ENCODE assay signal across 13 mouse cellular contexts in the genomic region with DNA sequence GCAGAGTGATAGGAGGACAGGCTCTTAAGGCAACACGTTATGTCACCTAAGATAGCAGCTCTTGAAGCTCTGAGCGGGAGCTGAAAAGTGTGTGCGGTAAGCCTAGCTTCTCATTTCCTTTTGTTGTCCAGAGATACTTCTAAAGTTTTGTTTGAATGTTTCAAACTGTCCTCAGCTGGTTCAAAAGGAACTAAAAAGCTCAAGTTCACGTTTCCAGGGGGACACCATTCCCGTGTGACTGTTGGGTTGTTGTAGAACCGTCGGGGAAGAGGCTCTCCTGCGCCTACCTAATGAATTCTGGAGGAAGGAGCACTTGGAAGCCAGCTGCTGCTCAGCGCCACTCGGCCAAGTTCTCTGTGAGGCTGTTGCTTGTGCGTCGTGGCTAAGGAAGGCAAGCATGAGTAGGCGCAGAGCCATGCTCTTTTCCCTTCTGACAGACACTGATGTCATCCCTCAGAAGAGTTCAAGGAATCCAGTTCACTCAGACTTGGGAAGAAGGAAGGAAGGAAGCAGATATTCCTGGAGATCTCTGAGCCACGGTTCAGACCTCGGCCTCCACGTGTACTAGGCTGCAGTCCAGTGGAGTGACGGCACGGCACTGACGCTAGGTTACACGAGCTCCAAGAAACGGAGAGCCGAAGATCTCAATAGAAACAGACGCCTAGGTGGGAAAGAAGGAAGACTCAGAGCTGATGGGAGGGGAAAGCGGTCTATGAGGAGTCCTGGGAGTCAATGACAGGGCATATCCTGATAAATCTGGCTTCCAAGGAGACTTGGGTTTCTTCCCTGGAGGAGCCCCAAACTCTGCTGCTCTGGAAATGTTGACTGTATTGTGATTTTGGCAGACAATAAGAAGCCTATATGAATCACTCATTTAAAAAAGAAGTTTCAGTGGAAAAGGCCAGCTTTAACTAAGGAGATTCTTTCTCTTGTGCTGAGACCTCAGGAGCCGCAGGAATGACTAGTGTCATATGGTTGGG. TPM values are rescaled to one million over a fixed set of nuclear protein-coding genes. Genes with fewer than 3 reads are reported as not detected.
DNase-seq lines count a peak whose midpoint lies in the region; ATAC-seq and TF ChIP-seq lines count a peak whose summit lies in the region.
"Had no signal": no experiment of that assay in that cellular context is flagged by ENCODE, and none has a peak within 500 bp of the region (broad histone marks: within the 10 kb centered on the region; RNA-seq: fewer than 3 reads in every experiment).

No protein-coding gene starts in this region.

- no peak for DNase-seq in embryonic facial prominence, embryonic 10.5 days (ENCODE audit: low spot score)
- peak; percentile 27 for DNase-seq in testis, postnatal 14 days (ENCODE audit: low spot score)
- DNase-seq in testis, postnatal 10 days (ENCODE audit: low spot score), result no peak
- no peak for DNase-seq in stomach, postnatal 0 days (ENCODE audit: low spot score)
- no peak for DNase-seq in T-cell, adult 2 months (ENCODE audit: low spot score)
- DNase-seq: kidney, postnatal 36 days; liver had no signal

- H3K4me3 ChIP-seq in embryonic facial prominence, embryonic 13.5 days, result no peak overlapping the region
- H3K4me3 ChIP-seq in embryonic facial prominence, embryonic 10.5 days, result no peak overlapping the region
- no peak overlapping the region for H3K4me3 ChIP-seq in heart, embryonic 12.5 days
- no peak overlapping the region for H3K4me3 ChIP-seq in stomach, postnatal 0 days (ENCODE audit: low read depth, low read length)
- H3K4me3 ChIP-seq in midbrain, embryonic 13.5 days (replicated peaks), result no peak overlapping the region
- H3K4me3 ChIP-seq: hindbrain, embryonic 12.5 days; midbrain, embryonic 12.5 days; neural tube, embryonic 15.5 days had no signal

- TF ChIP-seq CTCF in stomach, postnatal 0 days (IDR thresholded peaks at IDR 0.05; ENCODE audit: low read depth), result no peak

- H3K27me3 ChIP-seq in embryonic facial prominence, embryonic 13.5 days, result no peaks in the 10 kb centered on the region
- no peaks in the 10 kb centered on the region for H3K27me3 ChIP-seq in embryonic facial prominence, embryonic 10.5 days (replicated peaks; ENCODE audit: low read depth, poor library complexity, severe bottlenecking)
- no peaks in the 10 kb centered on the region for H3K27me3 ChIP-seq in heart, embryonic 12.5 days (replicated peaks)
- no peaks in the 10 kb centered on the region for H3K27me3 ChIP-seq in stomach, postnatal 0 days (ENCODE audit: control insufficient read depth, insufficient read depth, low read length)
- no peaks in the 10 kb centered on the region for H3K27me3 ChIP-seq in midbrain, embryonic 13.5 days
- H3K27me3 ChIP-seq: hindbrain, embryonic 12.5 days; midbrain, embryonic 12.5 days; neural tube, embryonic 15.5 days had no signal

- no peak for ATAC-seq in embryonic facial prominence, embryonic 13.5 days (ENCODE audit: insufficient number of reproducible peaks, insufficient read depth, low FRiP score, low TSS enrichment, low read depth)
- no peak for ATAC-seq in heart, embryonic 12.5 days (ENCODE audit: insufficient number of reproducible peaks, low FRiP score)
- ATAC-seq in stomach, postnatal 0 days (ENCODE audit: low FRiP score, low TSS enrichment), result peak; percentile 19
- ATAC-seq in midbrain, embryonic 13.5 days, result no peak

- 84% methylated on average over 25 of the region's 25 CpGs for WGBS in embryonic facial prominence, embryonic 13.5 days
- WGBS in embryonic facial prominence, embryonic 10.5 days, result 84% methylated on average over 25 of the region's 25 CpGs
- WGBS in heart, embryonic 12.5 days, result 51% methylated on average over 25 of the region's 25 CpGs
- 70% methylated on average over 25 of the region's 25 CpGs for WGBS in stomach, postnatal 0 days
- 86% methylated on average over 25 of the region's 25 CpGs for WGBS in midbrain, embryonic 13.5 days

- peak overlapping the region; percentile 76; the same call in 1 of the 2 replicates for H3K27ac ChIP-seq in embryonic facial prominence, embryonic 13.5 days
- no peak overlapping the region for H3K27ac ChIP-seq in embryonic facial prominence, embryonic 10.5 days (replicated peaks)
- H3K27ac ChIP-seq in heart, embryonic 12.5 days (ENCODE audit: poor library complexity, severe bottlenecking), result peak overlapping the region; percentile 9
- peak overlapping the region; percentile 45 for H3K27ac ChIP-seq in stomach, postnatal 0 days (replicated peaks)
- no peak overlapping the region for H3K27ac ChIP-seq in midbrain, embryonic 13.5 days
- H3K27ac ChIP-seq: hindbrain, embryonic 12.5 days; midbrain, embryonic 12.5 days; neural tube, embryonic 15.5 days had no signal

- H3K9ac ChIP-seq in embryonic facial prominence, embryonic 13.5 days, result no peak overlapping the region
- no peak overlapping the region for H3K9ac ChIP-seq in heart, embryonic 12.5 days
- no peak overlapping the region for H3K9ac ChIP-seq in stomach, postnatal 0 days (ENCODE audit: low read length)
- no peak overlapping the region for H3K9ac ChIP-seq in midbrain, embryonic 13.5 days (replicated peaks)
- H3K9ac ChIP-seq: hindbrain, embryonic 12.5 days; midbrain, embryonic 12.5 days; neural tube, embryonic 15.5 days had no signal

- no peak overlapping the region for H3K4me2 ChIP-seq in embryonic facial prominence, embryonic 13.5 days
- H3K4me2 ChIP-seq in heart, embryonic 12.5 days, result no peak overlapping the region
- H3K4me2 ChIP-seq in stomach, postnatal 0 days (replicated peaks; ENCODE audit: low read depth), result no peak overlapping the region
- H3K4me2 ChIP-seq in midbrain, embryonic 13.5 days (replicated peaks), result no peak overlapping the region
- H3K4me2 ChIP-seq: hindbrain, embryonic 12.5 days; midbrain, embryonic 12.5 days; neural tube, embryonic 15.5 days had no signal

- no peaks in the 10 kb centered on the region for H3K9me3 ChIP-seq in embryonic facial prominence, embryonic 13.5 days
- no peaks in the 10 kb centered on the region for H3K9me3 ChIP-seq in embryonic facial prominence, embryonic 10.5 days
- H3K9me3 ChIP-seq in heart, embryonic 12.5 days (replicated peaks), result no peaks in the 10 kb centered on the region
- no peaks in the 10 kb centered on the region for H3K9me3 ChIP-seq in stomach, postnatal 0 days (ENCODE audit: control insufficient read depth, low read length)
- H3K9me3 ChIP-seq in midbrain, embryonic 13.5 days, result no peaks in the 10 kb centered on the region
- H3K9me3 ChIP-seq: hindbrain, embryonic 12.5 days; midbrain, embryonic 12.5 days; neural tube, embryonic 15.5 days had no signal

- H3K4me1 ChIP-seq in embryonic facial prominence, embryonic 13.5 days, result peaks cover 32% of the 10 kb centered on the region
- H3K4me1 ChIP-seq in embryonic facial prominence, embryonic 10.5 days, result peaks cover 21% of the 10 kb centered on the region
- peaks cover 46% of the 10 kb centered on the region for H3K4me1 ChIP-seq in heart, embryonic 12.5 days (replicated peaks)
- H3K4me1 ChIP-seq in stomach, postnatal 0 days (replicated peaks; ENCODE audit: control insufficient read depth, insufficient read depth), result no peaks in the 10 kb centered on the region
- no peaks in the 10 kb centered on the region for H3K4me1 ChIP-seq in midbrain, embryonic 13.5 days (replicated peaks)
- H3K4me1 ChIP-seq: hindbrain, embryonic 12.5 days; midbrain, embryonic 12.5 days; neural tube, embryonic 15.5 days had no signal

- no peaks in the 10 kb centered on the region for H3K36me3 ChIP-seq in embryonic facial prominence, embryonic 13.5 days
- H3K36me3 ChIP-seq in embryonic facial prominence, embryonic 10.5 days (replicated peaks), result no peaks in the 10 kb centered on the region
- no peaks in the 10 kb centered on the region for H3K36me3 ChIP-seq in heart, embryonic 12.5 days
- H3K36me3 ChIP-seq in stomach, postnatal 0 days (ENCODE audit: control insufficient read depth, insufficient read depth, low read length), result no peaks in the 10 kb centered on the region
- no peaks in the 10 kb centered on the region for H3K36me3 ChIP-seq in midbrain, embryonic 13.5 days
- H3K36me3 ChIP-seq: hindbrain, embryonic 12.5 days; midbrain, embryonic 12.5 days; neural tube, embryonic 15.5 days had no signal

- TF ChIP-seq EP300 in stomach, postnatal 0 days (optimal IDR thresholded peaks at IDR 0.05), result no peak

RNA-seq across cellular contexts. Expression of gene Enah, which starts 8.7 kb away (rescaled TPM):
- 28.0 and 30.8 TPM in 2 replicates for polyA plus RNA-seq in embryonic facial prominence, embryonic 13.5 days (2015; fragmentation: Nextera tagmentation; extraction: Ambion mirVana)
- polyA plus RNA-seq in embryonic facial prominence, embryonic 10.5 days (2016; fragmentation: Nextera tagmentation; extraction: Ambion mirVana), result 30.4 and 30.6 TPM in 2 replicates
- 22.7 and 24.4 TPM in 2 replicates for polyA plus RNA-seq in heart, embryonic 12.5 days (2016; fragmentation: Nextera tagmentation; extraction: Ambion mirVana)
- 8.4 and 8.5 TPM in 2 replicates for polyA plus RNA-seq in stomach, postnatal 0 days (2015; fragmentation: Nextera tagmentation; extraction: Ambion mirVana)
- polyA plus RNA-seq in midbrain, embryonic 13.5 days (2015; fragmentation: Nextera tagmentation; extraction: Ambion mirVana), result 36.3 and 37.9 TPM in 2 replicates

Comparison
In these comparisons a context has a peak if more than half of its experiments do, and no peak if none do; other contexts are left out.
1. H3K27ac ChIP-seq: peak in embryonic facial prominence, embryonic 13.5 days (single experiment), heart, embryonic 12.5 days (single experiment) and stomach, postnatal 0 days (single experiment); none in embryonic facial prominence, embryonic 10.5 days (single experiment) and midbrain, embryonic 13.5 days (single experiment).